In the genomic region with DNA sequence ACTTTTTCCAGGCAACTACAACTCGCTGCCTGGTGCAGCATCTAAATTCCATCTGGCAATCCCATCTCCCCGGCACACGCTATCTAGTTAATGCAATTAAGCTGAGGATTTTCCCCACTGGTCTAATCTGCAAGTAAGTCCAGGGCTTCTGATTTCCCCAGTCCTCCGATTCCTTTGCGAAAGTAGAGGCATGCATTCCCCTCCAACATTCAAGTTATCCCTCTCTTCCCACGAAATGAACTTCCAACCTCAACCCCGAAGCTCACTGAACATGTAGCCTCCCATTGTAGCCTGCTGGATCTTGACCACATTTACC, we compare ENCODE assay signal across 9 mouse cellular contexts. TPM values are rescaled to one million over a fixed set of nuclear protein-coding genes. Genes with fewer than 3 reads are reported as not detected.
DNase-seq lines count a peak whose midpoint lies in the region; ATAC-seq and TF ChIP-seq lines count a peak whose summit lies in the region.
"Had no signal": no experiment of that assay in that cellular context is flagged by ENCODE, and none has a peak within 500 bp of the region (broad histone marks: within the 10 kb centered on the region; RNA-seq: fewer than 3 reads in every experiment).

No protein-coding gene starts in this region.

- peaks cover 30% of the 10 kb centered on the region for H3K4me1 ChIP-seq in heart, embryonic 10.5 days
- H3K4me1 ChIP-seq in forebrain, postnatal 0 days (ENCODE audit: insufficient read depth), result 0 out of 2 replicates have a peak, but pooled peaks cover 6% of the 10 kb centered on the region
- H3K4me1 ChIP-seq in midbrain, embryonic 10.5 days, result peaks cover 58% of the 10 kb centered on the region

- intact Hi-C loops in heart, postnatal 25 days (cut with DNase I), result no loop called here
- intact Hi-C loops in left cerebral cortex, postnatal 10 days (cut with DNase I), result loop anchor here (10.0 kb wide), 4 partner anchors 141 to 1201 kb away; no protein-coding TSS in a partner anchor

- 2% methylated on average over 7 of the region's 7 CpGs for WGBS in heart, embryonic 10.5 days
- WGBS in forebrain, postnatal 0 days, result under 1% methylated on average over 7 of the region's 7 CpGs
- under 1% methylated on average over 7 of the region's 7 CpGs for WGBS in midbrain, embryonic 10.5 days

- no peak overlapping the region for H3K27ac ChIP-seq in heart, embryonic 10.5 days
- peak overlapping the region; percentile 89 for H3K27ac ChIP-seq in forebrain, postnatal 0 days (ENCODE audit: low read depth, low read length)
- peak overlapping the region; percentile 89 for H3K27ac ChIP-seq in midbrain, embryonic 10.5 days (replicated peaks)

- TF ChIP-seq CTCF in forebrain, postnatal 0 days (IDR thresholded peaks at IDR 0.05; ENCODE audit: low read depth), result no peak

- peak overlapping the region; percentile 61 for H3K4me3 ChIP-seq in heart, embryonic 10.5 days
- H3K4me3 ChIP-seq in forebrain, postnatal 0 days (ENCODE audit: low read depth, low read length), result peak overlapping the region; percentile 78
- peak overlapping the region; percentile 81 for H3K4me3 ChIP-seq in midbrain, embryonic 10.5 days

- H3K27me3 ChIP-seq in heart, embryonic 10.5 days (ENCODE audit: insufficient read depth, poor library complexity, severe bottlenecking), result peaks cover 54% of the 10 kb centered on the region
- H3K27me3 ChIP-seq in forebrain, postnatal 0 days (ENCODE audit: insufficient read depth, low read length), result no peaks in the 10 kb centered on the region
- H3K27me3 ChIP-seq in midbrain, embryonic 10.5 days (ENCODE audit: low read depth, poor library complexity, severe bottlenecking), result peaks cover 60% of the 10 kb centered on the region

- peak overlapping the region; percentile 96 for H3K4me2 ChIP-seq in forebrain, postnatal 0 days (ENCODE audit: low read depth)

- H3K36me3 ChIP-seq in heart, embryonic 10.5 days, result no peaks in the 10 kb centered on the region
- no peaks in the 10 kb centered on the region for H3K36me3 ChIP-seq in forebrain, postnatal 0 days (ENCODE audit: insufficient read depth)
- no peaks in the 10 kb centered on the region for H3K36me3 ChIP-seq in midbrain, embryonic 10.5 days

- no peak for DNase-seq in heart, embryonic 10.5 days (ENCODE audit: low spot score)
- no peak for DNase-seq in heart, postnatal 25 days (ENCODE audit: low spot score)
- peak; percentile 28 for DNase-seq in NIH3T3 (ENCODE audit: low read depth)
- DNase-seq in forebrain, postnatal 0 days, result peak; percentile 71
- DNase-seq in midbrain, embryonic 10.5 days (ENCODE audit: low spot score), result peak; percentile 55
- DNase-seq in left cerebral cortex, postnatal 10 days (ENCODE audit: extremely low spot score in 1 of 2, low spot score in 2 of 2), result no peak

- H3K9me3 ChIP-seq in heart, embryonic 10.5 days, result no peaks in the 10 kb centered on the region
- H3K9me3 ChIP-seq in forebrain, postnatal 0 days (ENCODE audit: low read length), result no peaks in the 10 kb centered on the region
- H3K9me3 ChIP-seq in midbrain, embryonic 10.5 days (replicated peaks), result no peaks in the 10 kb centered on the region

- H3K9ac ChIP-seq in forebrain, postnatal 0 days, result peak overlapping the region; percentile 87

- no peak for ATAC-seq in forebrain, postnatal 0 days
- ATAC-seq in granulocyte monocyte progenitor cell, adult 5-6 weeks (replicated peaks; ENCODE audit: poor library complexity, severe bottlenecking), result no peak
- no peak for ATAC-seq in megakaryocyte progenitor cell, adult 5-6 weeks (replicated peaks; ENCODE audit: poor library complexity)

RNA-seq across cellular contexts. Expression of a gene that starts 25.3 kb away (rescaled TPM):
- polyA plus RNA-seq in heart, embryonic 10.5 days (2016; fragmentation: Nextera tagmentation; extraction: Ambion mirVana), result 1.8 and 2.5 TPM in 2 replicates
- 1 to 10 TPM in 1 of 2 experiments, under 1 TPM in 1; 0.34 to 1.2 TPM for total RNA-seq in heart, postnatal 25 days (2021)
- 54.3 and 74.4 TPM in 2 replicates for total RNA-seq in forebrain, postnatal 0 days (2014; rRNA removed)
- 69.2 and 84.8 TPM in 2 replicates for polyA plus RNA-seq in forebrain, postnatal 0 days (2015; fragmentation: Nextera tagmentation; extraction: Ambion mirVana)
- polyA plus RNA-seq in midbrain, embryonic 10.5 days (2016; fragmentation: Nextera tagmentation; extraction: Ambion mirVana), result 39.7 and 56.0 TPM in 2 replicates
- total RNA-seq in granulocyte monocyte progenitor cell, adult 5-6 weeks (2014; fragmentation: Nextera tagmentation), result not detected in 2 replicates
- total RNA-seq in granulocyte monocyte progenitor cell, adult 5-6 weeks (2017), result not detected in 2 replicates
- total RNA-seq in megakaryocyte progenitor cell, adult 5-6 weeks (2015), result not detected in 2 replicates
- total RNA-seq in megakaryocyte progenitor cell, adult 5-6 weeks (2017), result not detected in 2 replicates
- total RNA-seq in left cerebral cortex, postnatal 10 days (2021), result 100 to 1,000 TPM; 130 to 134 TPM
- total RNA-seq: liver, adult 2 months had no signal
- polyA plus RNA-seq: liver, adult 2 months had no signal

Comparison
In these comparisons a context has a peak if more than half of its experiments do, and no peak if none do; other contexts are left out.
1. DNase-seq: peak in NIH3T3 (single experiment), forebrain, postnatal 0 days (single experiment) and midbrain, embryonic 10.5 days (single experiment); none in heart, embryonic 10.5 days (single experiment), heart, postnatal 25 days (single experiment) and left cerebral cortex, postnatal 10 days (0 of 2).
2. RNA of a gene that starts 25.3 kb away (total RNA-seq): 130 to 134 TPM in left cerebral cortex, postnatal 10 days and 54.3 to 74.4 TPM in forebrain, postnatal 0 days; 0.34 to 1.2 TPM in heart, postnatal 25 days, not detected in granulocyte monocyte progenitor cell, adult 5-6 weeks and not detected in megakaryocyte progenitor cell, adult 5-6 weeks; every median in the first group is over 10 times any median in the second.
3. Peak in every context shown above with its lines, with median percentiles within 50 percentile points of each other: H3K4me3 ChIP-seq.